Mouse (Mus musculus) megakaryocyte-erythroid progenitor cell, adult 5-6 weeks (primary cell): ENCODE results near the gene Fam222a. TPM values are rescaled to one million over a fixed set of nuclear protein-coding genes. Genes with fewer than 3 reads are reported as not detected.

Experiments used
- ATAC-seq: replicated peaks from 2 replicates; pipeline ENCODE4 v1.8.0; 2016; ENCODE audit warnings: mild to moderate bottlenecking, inconsistent platforms; ENCODE audit not compliant: severe bottlenecking, poor library complexity, low FRiP score, low TSS enrichment
- total RNA-seq, 2 experiments: library from RNA; stranded (forward) in 1 of 2; stranded (reverse) in 1 of 2; fragments of 200-1000, 215-1000 nt in 1 of 2; fragments of >200 nt in 1 of 2; fragmentation: Nextera tagmentation in 1 of 2; gene quantifications; 2 replicates each; pipeline ENCODE4 v1.2.3; 2014 to 2017

Fam222a gene
- total RNA-seq, 2 experiments from 2014 or later = 1.2 TPM; not detected in 1

DNA sequence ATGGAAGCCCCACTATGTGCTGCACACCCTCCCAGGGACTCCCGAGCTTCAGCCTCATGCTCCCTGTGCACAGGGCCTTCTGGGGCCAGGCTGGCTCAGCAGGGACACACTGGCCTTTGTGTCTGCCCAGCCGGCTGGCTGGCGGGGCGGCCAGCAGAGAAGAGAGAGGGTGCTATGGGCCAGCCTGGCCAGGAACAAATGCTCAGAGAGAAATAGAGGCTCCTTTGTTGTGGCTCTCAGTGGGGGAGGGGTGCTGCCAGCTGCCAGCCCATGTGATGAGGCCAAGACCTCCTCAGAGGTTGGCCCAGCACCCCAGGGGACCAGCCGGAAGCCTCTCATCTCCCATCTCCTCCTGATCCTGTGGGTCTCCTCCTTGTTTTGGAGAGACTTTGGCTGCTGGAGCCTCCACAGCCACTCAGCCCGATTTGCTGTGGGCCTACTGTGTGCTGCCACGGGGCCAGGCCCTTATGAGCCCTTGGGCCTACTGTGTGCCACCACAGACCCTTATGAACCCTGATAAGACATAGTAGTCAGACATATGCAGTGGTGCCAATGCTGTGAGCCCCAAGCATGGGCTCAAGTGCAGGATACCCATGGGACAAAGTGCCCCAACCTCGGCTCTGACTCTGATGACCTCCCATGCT is 12.0 kb downstream of the Fam222a start:
- no peak for ATAC-seq

DNA sequence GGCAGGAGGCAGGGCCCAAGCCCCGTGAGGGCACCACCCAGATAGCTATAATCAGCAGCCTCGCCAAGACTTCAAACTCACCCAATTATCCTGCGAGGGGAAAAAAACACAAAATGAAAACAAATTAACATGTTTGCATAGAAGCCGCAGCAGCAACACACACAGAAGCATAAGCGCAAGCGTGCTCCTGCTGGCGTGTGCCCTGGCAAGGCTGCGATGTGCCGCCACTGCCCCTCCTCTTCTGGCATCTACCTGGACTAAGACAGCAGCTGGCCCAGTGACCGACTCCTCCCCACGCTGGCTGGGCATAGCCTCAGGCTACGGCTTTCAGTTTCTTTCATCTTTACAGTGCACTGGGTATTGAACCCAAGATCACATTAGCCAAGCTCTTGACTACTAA is 13.7 kb downstream of the Fam222a start:
- no peak for ATAC-seq

DNA sequence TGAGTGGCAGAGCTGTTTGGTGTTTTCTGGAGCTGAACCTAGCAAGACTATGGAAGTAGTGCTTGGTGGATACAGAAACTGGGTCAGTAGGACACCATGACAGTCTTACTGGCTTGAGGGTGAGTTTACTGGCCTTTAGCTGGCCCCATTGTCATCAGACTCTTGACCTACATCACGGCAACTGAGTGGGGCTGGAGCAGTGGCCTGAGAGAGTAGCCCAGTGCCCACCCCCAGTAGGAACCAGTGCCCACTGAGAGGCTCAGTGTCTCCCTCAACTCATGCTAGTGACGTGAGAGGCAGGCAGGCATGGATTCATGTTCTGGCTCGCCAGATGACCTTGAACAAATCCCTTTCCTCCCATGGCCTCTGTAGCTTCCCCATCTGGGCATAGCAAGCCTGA is 15.2 kb downstream of the Fam222a start:
- no peak for ATAC-seq

DNA sequence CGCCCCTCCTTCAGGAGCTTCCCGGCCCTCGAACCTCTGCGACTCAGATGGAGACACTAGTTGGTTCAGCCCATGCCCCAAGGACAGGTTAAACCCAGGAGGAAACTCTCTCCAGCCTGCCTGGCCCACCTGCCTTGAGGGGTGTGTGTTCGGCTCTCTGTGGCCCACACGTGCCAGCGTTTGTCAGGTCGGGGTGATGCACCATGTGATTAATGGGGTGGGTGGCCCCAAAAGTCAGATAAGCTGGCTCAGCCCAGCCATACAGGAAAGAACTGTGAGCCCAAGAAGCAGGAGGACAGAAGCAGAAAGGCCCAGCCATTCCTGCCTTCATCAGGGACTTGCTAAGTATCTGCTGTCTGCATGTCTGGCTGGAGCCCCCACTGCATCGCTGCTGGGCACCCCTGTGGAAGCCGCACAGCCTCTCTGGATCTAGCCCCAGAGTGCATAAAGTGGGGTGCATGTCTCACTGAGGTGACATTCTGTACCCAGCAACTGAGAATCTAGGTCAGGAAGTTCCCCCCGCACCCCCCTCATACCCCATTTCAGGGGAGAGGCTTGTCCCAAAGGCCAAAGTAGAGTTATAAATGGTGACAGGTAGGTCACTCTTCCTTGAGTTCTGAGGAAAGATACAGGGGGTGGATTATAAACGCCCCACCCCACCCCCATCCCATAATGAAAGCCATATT is 15.8 kb downstream of the Fam222a start:
- no peak for ATAC-seq

DNA sequence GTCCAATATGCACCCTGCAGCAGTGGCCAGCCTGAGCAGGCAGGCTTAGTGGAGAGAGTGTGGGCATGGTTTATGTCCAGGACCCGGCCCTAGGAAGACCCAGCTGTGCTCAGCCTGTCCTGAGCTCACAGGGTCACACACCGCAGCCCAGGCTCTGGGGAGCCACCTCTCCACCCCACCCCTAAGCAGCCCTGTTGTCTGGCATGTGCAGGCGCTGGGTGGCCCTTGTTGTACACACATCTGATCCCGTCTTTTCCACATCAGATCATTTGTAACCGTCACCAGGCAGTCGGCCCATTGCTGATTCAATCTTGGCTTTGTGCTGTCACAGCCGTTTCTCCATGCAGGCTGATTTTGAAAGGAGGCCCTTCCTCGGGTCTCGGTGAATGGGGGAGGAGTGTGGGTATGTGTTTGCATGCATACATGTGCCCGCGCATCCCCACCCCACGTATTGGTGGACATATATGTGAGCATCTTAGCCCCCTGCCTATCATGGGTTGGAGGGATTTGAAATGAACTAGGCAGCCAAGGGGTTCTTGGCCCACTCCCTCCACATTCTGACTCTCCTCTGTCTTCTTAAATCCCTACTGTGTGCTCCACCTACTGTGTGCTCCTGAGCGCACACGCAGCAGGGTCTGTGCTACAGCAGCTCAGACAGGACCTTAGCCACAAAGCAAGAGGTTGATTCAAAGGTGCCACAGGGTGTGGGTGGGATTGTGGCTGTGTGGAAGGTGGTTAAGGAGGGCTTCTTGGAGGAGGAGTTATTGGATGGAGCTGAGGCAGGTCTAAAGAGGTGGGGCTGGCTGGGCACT is 16.7 kb downstream of the Fam222a start:
- no peak for ATAC-seq

DNA sequence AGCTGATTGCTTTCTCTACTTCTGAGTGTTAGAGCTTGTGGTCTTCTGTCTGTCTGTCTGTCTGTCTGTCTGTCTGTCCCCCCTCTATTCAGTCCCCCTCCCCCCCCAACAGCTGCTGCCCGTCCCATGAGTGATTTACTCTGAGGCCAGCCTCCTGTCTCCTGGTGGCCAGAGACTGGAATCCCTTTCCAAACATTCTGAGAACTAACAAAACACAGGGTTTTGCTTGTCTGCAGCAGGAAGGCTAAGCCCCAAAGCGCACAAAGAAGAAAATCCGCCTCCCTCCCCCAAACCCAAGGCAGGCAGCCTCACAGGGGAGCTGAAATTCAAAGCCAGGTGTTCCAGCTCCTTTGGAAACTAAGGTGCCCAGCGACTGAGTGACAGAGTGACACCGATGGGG is 17.9 kb downstream of the Fam222a start:
- ATAC-seq = no peak

DNA sequence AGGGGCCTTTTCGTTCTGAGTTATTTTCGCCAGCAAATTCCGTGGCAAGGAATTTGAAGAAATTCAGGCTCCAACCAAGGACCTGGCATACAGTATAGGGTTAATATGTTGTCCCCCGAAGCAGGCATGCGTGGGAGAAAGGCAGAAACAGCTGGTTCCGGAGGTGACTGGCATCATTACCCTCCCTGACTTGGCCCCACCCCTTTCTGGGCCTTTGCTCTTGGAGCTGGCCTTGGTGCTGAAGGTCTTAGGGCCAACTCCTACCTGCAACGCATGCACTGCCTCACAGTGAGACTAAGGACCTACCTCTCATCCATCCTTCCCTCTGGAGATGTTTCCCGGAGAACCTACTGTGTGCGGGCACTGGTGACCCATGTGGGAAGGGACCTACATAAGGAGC is 20.1 kb downstream of the Fam222a start:
- 0 out of 2 replicates have a peak, but pooled peaks have one; percentile 62 for ATAC-seq

DNA sequence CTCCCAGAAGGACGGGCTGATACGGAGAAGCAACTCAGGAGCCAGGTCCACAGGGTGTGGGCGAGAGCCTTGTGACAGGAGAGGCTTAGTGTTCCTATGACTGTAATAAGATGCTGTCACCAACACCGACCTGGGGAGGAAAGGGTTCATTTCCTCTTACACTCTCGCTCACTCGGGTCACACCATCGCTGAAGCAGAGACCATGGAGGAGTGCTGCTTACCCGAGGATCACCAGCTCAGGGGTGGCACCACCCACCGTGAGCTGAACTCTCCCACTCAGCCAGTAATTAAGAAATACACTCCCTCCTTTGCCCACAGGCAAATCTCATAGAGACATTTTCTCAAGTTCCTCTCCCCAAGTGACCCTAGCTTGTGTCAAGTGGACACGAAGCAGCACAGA is 20.6 kb downstream of the Fam222a start:
- no peak for ATAC-seq

DNA sequence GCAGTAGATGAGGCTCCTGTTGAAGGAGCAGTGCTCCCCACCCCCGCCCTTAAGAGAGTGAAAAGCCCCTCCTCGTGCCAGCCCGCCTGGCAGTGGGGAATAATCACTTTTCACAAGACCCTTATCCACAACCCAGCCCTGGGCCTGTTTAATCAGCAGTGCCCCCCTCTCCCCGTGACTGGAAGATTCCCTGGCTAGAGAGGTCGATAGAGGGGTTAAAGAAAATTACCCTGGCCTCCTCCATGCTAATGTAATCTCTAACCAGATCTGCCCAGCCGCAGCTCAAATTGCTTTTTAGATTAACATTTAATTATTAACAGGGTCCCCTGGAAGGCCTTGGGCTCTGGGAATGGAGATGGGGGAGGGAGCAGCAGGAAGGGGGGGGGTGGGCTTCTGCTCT is 21.2 kb downstream of the Fam222a start:
- no peak for ATAC-seq

DNA sequence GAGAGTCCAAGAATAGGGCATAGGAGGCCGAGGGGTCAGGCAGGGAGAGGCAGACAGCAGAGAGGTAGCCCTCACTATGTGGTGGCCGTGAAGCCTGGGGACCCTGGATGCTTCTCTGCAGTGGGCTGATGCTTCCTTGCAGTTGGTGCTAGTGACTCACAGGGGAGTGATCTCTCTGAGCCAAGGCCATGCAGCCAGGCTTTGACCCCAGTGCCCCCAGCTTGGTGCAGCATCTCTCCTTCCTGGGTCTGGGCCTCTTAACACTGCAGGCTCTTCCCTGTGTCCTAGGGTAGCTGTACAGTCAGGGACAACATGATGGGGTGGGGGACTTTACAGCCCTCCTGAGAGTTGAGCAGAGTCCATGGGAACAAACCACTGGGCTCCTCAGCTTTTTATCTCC is 21.6 kb downstream of the Fam222a start:
- ATAC-seq = no peak

DNA sequence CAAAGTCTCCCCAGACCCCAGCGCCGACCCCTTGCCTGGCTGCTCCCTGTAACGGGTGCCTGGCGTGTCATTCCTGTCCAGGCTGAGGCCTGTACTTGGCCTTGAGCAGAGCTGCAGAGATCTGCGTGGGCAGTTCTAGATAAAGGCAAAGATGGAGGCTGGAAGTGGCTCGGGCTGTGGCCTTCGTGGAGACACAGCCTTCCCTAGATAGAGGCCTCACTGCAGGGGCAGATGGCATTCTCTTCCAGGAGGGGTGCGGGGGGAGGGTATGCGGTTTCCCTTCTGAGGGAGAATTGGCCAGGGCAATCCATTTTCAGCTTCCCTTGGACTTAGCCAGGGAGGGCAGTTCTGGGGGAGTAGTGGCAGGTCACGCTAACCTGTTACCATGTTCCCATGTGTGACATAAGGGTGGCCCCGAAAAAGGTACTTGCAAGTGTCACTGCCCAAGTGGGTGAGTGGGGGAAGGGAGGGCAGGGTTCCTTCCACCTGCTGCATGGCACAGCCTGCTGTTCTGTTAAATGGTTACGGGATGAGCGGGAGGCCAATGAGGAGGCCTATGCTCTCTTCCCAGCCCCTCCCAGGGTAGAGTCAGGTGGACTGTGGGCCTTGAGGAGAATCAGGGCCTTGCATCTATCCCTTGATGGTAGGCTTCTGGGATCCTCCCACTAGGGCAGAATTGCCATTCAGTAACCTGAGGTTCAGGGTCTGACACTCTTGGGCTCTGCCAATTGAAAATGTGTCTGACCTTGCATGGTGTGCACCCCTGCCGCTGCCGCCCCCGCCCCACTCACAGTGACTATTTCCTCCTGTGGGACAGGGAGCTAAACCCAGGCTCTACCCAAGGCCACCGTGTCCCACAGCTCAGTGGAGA is 22.5 kb downstream of the Fam222a start:
- ATAC-seq = no peak

DNA sequence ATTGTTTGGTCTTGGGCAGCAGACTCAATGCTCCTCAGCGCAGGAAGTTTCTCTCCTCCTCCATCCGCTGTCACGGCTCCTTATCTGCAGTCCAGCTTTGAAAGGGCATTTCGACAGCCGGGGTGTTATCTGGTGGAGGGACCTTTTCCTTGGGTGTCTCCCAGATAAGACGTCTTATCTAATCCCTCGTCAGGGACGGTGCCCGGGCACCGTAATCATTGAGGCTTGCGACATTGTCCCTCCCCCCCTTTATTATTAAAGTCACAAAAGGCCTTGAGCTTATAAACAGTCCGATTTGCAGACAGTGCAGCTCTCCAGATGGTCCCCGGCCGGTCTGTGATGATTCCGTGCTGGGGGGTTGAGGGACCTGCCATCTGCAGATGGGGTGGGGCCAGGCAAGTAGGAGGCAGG is 23.3 kb downstream of the Fam222a start:
- ATAC-seq = peak; percentile 56

DNA sequence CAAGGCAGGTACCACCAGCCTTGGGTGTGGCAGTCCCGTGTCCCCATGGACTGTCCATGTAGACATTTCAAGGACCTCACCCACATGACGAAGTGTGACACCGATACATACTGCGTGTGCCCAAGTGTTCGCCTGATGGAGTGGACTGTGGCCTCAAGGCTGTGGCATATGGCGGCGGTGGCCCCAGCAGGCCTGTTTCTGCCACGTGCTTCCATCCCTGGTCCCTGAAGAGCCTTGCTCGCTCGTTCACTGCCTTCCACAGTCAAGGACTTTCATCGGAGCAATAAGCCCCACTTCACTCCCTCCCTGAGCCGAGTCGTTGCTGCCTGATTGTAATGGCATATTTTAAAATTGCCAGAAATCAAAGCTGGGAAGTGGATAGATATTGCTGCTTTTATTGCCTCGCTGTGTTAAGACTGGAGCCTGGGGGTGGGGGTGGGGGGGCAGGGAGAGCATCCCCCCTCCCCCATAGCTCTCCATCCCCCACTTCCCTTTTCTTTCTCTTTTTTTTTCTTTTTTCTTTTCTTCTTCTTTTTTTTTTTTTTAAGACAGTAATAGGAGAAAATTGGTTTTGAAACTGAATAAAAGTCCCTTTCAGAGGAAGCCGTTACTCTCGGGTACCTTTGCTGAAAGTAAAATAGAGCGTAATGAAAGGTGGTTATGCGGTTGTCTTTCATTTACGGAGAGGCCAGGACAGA is 24.8 kb downstream of the Fam222a start:
- ATAC-seq = no peak

DNA sequence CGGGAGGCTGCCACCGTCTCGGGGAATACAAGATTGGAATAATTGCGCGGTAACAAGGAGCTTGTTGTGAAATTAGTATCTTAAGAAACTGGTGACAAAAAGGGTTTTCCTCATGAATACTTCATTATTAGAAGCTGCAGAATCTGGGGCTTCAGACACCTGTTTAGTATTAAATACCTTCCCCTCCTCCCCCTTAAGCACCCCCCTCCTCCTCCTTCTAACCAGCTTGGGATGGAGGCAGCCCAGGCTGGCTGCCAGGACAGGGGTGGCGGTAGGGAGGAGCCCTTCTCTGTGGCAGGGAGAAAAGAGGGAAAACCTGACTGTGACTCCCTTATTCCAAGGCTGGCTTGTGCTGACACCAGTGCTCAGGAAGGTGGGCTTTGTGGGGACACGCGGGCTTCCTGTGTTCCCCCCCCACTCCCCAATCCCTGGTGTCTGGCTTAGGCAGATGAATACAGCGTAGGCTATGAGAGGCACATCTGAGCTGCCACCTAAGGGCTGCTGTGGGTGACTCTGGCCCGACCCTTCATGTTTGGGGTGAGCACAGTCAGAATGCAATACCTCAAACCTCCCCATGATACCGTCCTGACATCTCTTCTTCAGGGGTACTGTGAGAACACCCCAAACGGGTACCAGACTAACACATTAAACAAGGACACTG is 25.5 kb downstream of the Fam222a start:
- ATAC-seq = no peak

DNA sequence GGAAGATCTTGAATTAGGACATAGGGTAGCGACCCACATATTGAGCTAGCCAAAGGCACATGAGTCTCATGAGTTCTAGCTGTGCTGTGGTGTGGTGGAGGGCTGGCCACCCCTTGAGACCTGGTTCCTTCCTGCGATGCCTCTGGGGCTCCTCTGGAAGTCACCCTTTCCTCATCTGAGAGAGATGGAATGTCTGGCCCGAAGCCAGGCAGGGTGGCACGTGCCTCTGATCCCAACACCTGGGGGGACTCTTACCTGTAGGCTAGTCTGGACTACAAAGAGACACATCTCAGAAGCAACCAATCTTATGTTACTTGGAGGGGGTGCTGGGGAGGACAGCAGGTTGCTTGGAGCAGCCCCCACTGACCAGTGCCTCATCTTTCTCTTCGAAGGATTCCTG is 26.1 kb downstream of the Fam222a start:
- no peak for ATAC-seq

DNA sequence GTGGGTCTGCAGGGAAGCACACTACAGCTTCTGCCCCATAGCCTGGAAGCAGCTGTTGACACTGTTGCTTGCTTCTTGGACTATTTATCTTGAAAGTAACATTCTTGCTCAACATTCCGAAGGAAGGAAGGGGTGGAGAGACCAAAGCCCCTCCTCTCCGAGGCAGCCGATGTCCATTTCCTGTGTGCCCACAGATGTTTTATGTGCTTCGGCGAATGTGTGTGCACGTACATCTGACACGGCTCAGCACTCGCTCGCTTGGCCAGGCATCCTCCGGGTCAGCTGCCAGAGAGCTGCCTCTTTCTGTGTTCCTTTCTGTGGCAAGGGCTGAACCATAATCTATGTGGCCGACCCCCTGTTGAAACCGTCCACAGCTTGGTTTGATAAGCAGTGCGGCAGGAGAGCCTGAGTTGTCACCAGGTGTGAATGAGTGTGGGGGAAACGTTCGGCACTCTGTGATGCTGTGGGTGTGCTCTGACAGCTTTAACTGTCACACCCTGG is 27.0 kb downstream of the Fam222a start:
- ATAC-seq = no peak

DNA sequence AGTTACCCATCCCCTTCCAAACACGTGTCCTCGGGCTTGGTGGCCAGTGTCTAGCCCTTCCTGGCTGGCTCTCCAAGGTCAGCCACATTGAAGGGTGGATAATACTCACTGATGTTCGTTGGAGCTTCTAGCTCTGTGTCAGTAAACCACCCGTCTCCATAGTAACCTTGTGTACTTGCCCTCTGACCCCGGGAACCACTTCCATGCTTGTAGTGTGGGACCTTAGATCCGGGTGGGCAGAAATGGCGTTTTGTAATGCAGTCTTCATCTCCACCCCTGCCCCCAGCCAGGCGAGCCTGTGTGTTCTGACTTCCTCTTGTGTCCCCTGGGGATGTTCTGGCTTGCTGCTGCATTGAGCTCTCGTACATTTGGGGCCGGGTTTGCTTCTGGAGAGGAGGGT is 28.8 kb downstream of the Fam222a start:
- ATAC-seq = no peak

DNA sequence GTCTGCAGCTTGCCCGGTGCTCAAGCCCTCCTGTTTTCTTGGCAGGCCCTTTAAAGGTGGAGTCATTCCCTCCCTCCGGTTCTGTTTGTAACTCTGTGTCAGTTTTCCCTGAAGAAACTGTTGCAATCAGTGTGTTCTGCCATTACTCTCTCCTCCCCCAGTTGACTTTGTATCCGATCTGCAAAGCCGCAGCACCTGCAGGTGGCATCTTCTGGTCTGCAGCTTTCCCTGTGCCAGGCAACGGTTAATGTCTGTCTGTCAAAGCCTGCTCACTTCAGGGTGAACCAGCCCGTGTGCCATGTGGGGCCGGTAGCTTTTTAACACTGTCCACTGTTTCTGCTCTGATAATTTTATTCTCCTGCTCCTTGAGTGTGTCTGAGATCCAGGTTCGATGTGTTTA is 29.4 kb downstream of the Fam222a start:
- ATAC-seq = no peak
